Mouse (Mus musculus): ENCODE data around the gene Tdrkh.
A peak's percentile ranks its signal among the peaks of the same experiment; 100 is the strongest.

Gene Tdrkh

GRCm38 (mm10) chr3:94413031-94413679 lies at the start of gene Tdrkh:
Gene Tdrkh, plus strand, starts transcription at chr3:94413273.
- peak; percentile 97 for DNase-seq

GRCm38 (mm10) chr3:94363291-94364153 lies 49.6 kb upstream of the Tdrkh start:
- DNase-seq = peak; percentile 60

- DNase-seq = peak; percentile 45
Observed at GRCm38 (mm10) chr3:94364154-94364526, 48.9 kb upstream of the Tdrkh start.

GRCm38 (mm10) chr3:94366761-94367160 lies 46.3 kb upstream of the Tdrkh start:
- DNase-seq = peak; percentile 89

- DNase-seq = no peak
Observed at GRCm38 (mm10) chr3:94367511-94367910, 45.6 kb upstream of the Tdrkh start.

- DNase-seq = no peak
Observed at GRCm38 (mm10) chr3:94368631-94369030, 44.4 kb upstream of the Tdrkh start.

GRCm38 (mm10) chr3:94369709-94370108 lies 43.4 kb upstream of the Tdrkh start:
- DNase-seq = no peak

- peak; percentile 79 for DNase-seq
Observed at GRCm38 (mm10) chr3:94371637-94372036, 41.4 kb upstream of the Tdrkh start.

GRCm38 (mm10) chr3:94372038-94372437 lies 41.0 kb upstream of the Tdrkh start:
- peak; percentile 51 for DNase-seq

- peak; percentile 76 for DNase-seq
Observed at GRCm38 (mm10) chr3:94372641-94373040, 40.4 kb upstream of the Tdrkh start, which contains the start of gene Rorc. Gene Rorc, plus strand, starts transcription at chr3:94372794.

- DNase-seq = peak; percentile 57
Observed at GRCm38 (mm10) chr3:94373090-94373489, 40.0 kb upstream of the Tdrkh start.

- DNase-seq = peak; percentile 78
Observed at GRCm38 (mm10) chr3:94373597-94374011, 39.5 kb upstream of the Tdrkh start.

- DNase-seq = peak; percentile 36
Observed at GRCm38 (mm10) chr3:94374636-94375035, 38.4 kb upstream of the Tdrkh start.

- DNase-seq = no peak
Observed at GRCm38 (mm10) chr3:94375146-94375545, 37.9 kb upstream of the Tdrkh start.

GRCm38 (mm10) chr3:94375861-94376260 lies 37.2 kb upstream of the Tdrkh start:
- no peak for DNase-seq

- DNase-seq = no peak
Observed at GRCm38 (mm10) chr3:94377028-94377923, 35.8 kb upstream of the Tdrkh start.

- DNase-seq = no peak
Observed at GRCm38 (mm10) chr3:94379831-94380510, 33.1 kb upstream of the Tdrkh start.

GRCm38 (mm10) chr3:94382308-94382707 lies 30.8 kb upstream of the Tdrkh start:
- no peak for DNase-seq

GRCm38 (mm10) chr3:94383476-94383875 lies 29.6 kb upstream of the Tdrkh start:
- no peak for DNase-seq

GRCm38 (mm10) chr3:94386671-94387070 lies 26.4 kb upstream of the Tdrkh start:
- DNase-seq = no peak

- DNase-seq = no peak
Observed at GRCm38 (mm10) chr3:94387391-94387790, 25.7 kb upstream of the Tdrkh start.

GRCm38 (mm10) chr3:94388047-94388446 lies 25.0 kb upstream of the Tdrkh start:
- DNase-seq = no peak
